ENCODE assay signal across 8 mouse cellular contexts in the genomic region with DNA sequence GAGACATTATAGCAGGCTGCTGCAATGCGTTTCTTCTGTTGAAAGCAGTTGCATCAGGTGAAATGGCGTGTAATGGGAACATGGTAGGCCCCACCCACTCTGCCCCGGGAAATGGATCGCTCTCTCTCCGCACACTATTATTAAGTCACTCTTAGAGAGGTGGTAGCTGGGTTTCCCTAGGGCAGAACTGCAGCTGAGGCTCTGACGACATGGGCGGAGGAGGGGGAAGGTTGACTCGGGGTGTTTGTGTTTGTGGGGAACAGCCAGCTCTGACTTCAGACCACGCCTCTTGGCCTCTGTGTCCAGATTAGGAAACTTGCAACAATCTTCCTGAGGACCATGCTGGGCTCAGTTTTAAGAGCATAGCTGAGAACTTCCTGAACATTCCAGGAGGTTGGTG. TPM values are rescaled to one million over a fixed set of nuclear protein-coding genes. Genes with fewer than 3 reads are reported as not detected.
DNase-seq lines count a peak whose midpoint lies in the region; ATAC-seq and TF ChIP-seq lines count a peak whose summit lies in the region.

No protein-coding gene starts in this region.

- TF ChIP-seq POLR2A in lung, adult 2 months (IDR thresholded peaks at IDR 0.05; ENCODE audit: borderline replicate concordance, extremely low read depth, low read depth, low read length), result peak; percentile 14; the same call in 1 of the 2 replicates
- TF ChIP-seq POLR2A in thymus, adult 2 months (IDR thresholded peaks at IDR 0.05; ENCODE audit: control insufficient read depth, extremely low read depth, insufficient read depth, low read length, poor library complexity), result no peak

- peaks cover 21% of the 10 kb centered on the region for H3K4me1 ChIP-seq in lung, adult 2 months (ENCODE audit: control insufficient read depth, insufficient read depth, low read length)
- H3K4me1 ChIP-seq in thymus, adult 2 months (replicated peaks; ENCODE audit: control insufficient read depth, insufficient read depth, low read length), result peaks cover 16% of the 10 kb centered on the region
- H3K4me1 ChIP-seq in midbrain, postnatal 0 days (ENCODE audit: insufficient read depth, low read length), result no peaks in the 10 kb centered on the region

- H3K9ac ChIP-seq in midbrain, postnatal 0 days (replicated peaks; ENCODE audit: low read length, poor library complexity, severe bottlenecking), result no peak overlapping the region

- 21% methylated on average over 9 of the region's 9 CpGs for WGBS in lung, adult 2 months
- 75% methylated on average over 9 of the region's 9 CpGs for WGBS in thymus, adult 2 months
- 66% methylated on average over 9 of the region's 9 CpGs for WGBS in midbrain, postnatal 0 days

- no peak overlapping the region for H3K4me3 ChIP-seq in lung, adult 2 months (replicated peaks; ENCODE audit: extremely low read depth, low read depth, low read length)
- H3K4me3 ChIP-seq in thymus, adult 2 months (ENCODE audit: control insufficient read depth, insufficient read depth, low read length), result no peak overlapping the region
- no peak overlapping the region for H3K4me3 ChIP-seq in midbrain, postnatal 0 days (ENCODE audit: low read depth, low read length)

- no peak overlapping the region for H3K4me2 ChIP-seq in midbrain, postnatal 0 days (ENCODE audit: low read depth, low read length, poor library complexity, severe bottlenecking)

- H3K27ac ChIP-seq in thymus, adult 2 months (ENCODE audit: control insufficient read depth, insufficient read depth, low read length), result no peak overlapping the region
- H3K27ac ChIP-seq in midbrain, postnatal 0 days (ENCODE audit: low read depth, low read length), result no peak overlapping the region

- TF ChIP-seq CTCF in lung, adult 2 months (IDR thresholded peaks at IDR 0.05; ENCODE audit: insufficient read depth, low read length), result no peak
- TF ChIP-seq CTCF in thymus, adult 2 months (IDR thresholded peaks at IDR 0.05; ENCODE audit: borderline replicate concordance, control insufficient read depth, extremely low read depth, insufficient read depth, low read length, poor library complexity), result no peak
- TF ChIP-seq CTCF in midbrain, postnatal 0 days (IDR thresholded peaks at IDR 0.05), result no peak

- H3K36me3 ChIP-seq in thymus, adult 2 months (ENCODE audit: control insufficient read depth, insufficient read depth, low read length), result no peaks in the 10 kb centered on the region
- no peaks in the 10 kb centered on the region for H3K36me3 ChIP-seq in midbrain, postnatal 0 days (ENCODE audit: insufficient read depth, low read length)

- H3K9me3 ChIP-seq in midbrain, postnatal 0 days (ENCODE audit: low read length), result no peaks in the 10 kb centered on the region

- ATAC-seq in midbrain, postnatal 0 days (ENCODE audit: low FRiP score), result no peak

- H3K27me3 ChIP-seq in thymus, adult 2 months (ENCODE audit: control insufficient read depth, insufficient read depth, low read length), result no peaks in the 10 kb centered on the region
- H3K27me3 ChIP-seq in midbrain, postnatal 0 days (ENCODE audit: insufficient read depth, low read length), result no peaks in the 10 kb centered on the region

- DNase-seq in adrenal gland, adult (ENCODE audit: inconsistent age in 2 of 2, low spot score in 1 of 2), result peak; percentile 61 to 80
- DNase-seq in adrenal gland, postnatal 25 days, result no peak
- DNase-seq in urinary bladder, postnatal 14 days (ENCODE audit: low spot score), result peak; percentile 60
- no peak for DNase-seq in urinary bladder, postnatal 10 days (ENCODE audit: low spot score)
- peak; percentile 73 for DNase-seq in lung, adult 2 months
- no peak for DNase-seq in thymus, adult 2 months
- DNase-seq in midbrain, postnatal 0 days (ENCODE audit: low spot score), result no peak
- DNase-seq in right cerebral cortex, postnatal 14 days, result no peak

RNA-seq across cellular contexts. Expression of gene Gm17334, which starts 32.8 kb away (rescaled TPM):
- total RNA-seq in adrenal gland, postnatal 25 days (2021), result 1.9 TPM in 1 of 2 replicates, not detected in the other
- 4.6 and 4.7 TPM in 2 replicates for polyA plus RNA-seq in lung, adult 2 months (2012; rRNA removed)
- 0.86 and 0.98 TPM in 2 replicates for polyA plus RNA-seq in thymus, adult 2 months (2012; rRNA removed)
- total RNA-seq in midbrain, postnatal 0 days (2014; rRNA removed), result 0.57 TPM in 1 of 2 replicates, not detected in the other
- not detected in 2 replicates for polyA plus RNA-seq in midbrain, postnatal 0 days (2015; fragmentation: Nextera tagmentation; extraction: Ambion mirVana)

RNA-seq across cellular contexts. Expression of gene Irf1, which starts 36.0 kb away (rescaled TPM):
- total RNA-seq in adrenal gland, postnatal 25 days (2021), result 30.4 and 33.8 TPM in 2 replicates
- polyA plus RNA-seq in lung, adult 2 months (2012; rRNA removed), result 130 and 190 TPM in 2 replicates
- polyA plus RNA-seq in thymus, adult 2 months (2012; rRNA removed), result 162 and 169 TPM in 2 replicates
- 0.93 and 3.2 TPM in 2 replicates for total RNA-seq in midbrain, postnatal 0 days (2014; rRNA removed)
- polyA plus RNA-seq in midbrain, postnatal 0 days (2015; fragmentation: Nextera tagmentation; extraction: Ambion mirVana), result 3.2 and 4.0 TPM in 2 replicates

RNA-seq across cellular contexts. Expression of gene Gm12216, which starts 53.3 kb away (rescaled TPM):
- total RNA-seq in adrenal gland, postnatal 25 days (2021), result 12.0 and 19.8 TPM in 2 replicates
- polyA plus RNA-seq in lung, adult 2 months (2012; rRNA removed), result 19.8 and 28.7 TPM in 2 replicates
- 9.2 and 11.1 TPM in 2 replicates for polyA plus RNA-seq in thymus, adult 2 months (2012; rRNA removed)
- not detected in 2 replicates for total RNA-seq in midbrain, postnatal 0 days (2014; rRNA removed)
- 0.65 and 0.85 TPM in 2 replicates for polyA plus RNA-seq in midbrain, postnatal 0 days (2015; fragmentation: Nextera tagmentation; extraction: Ambion mirVana)

Comparison
In these comparisons a context has a peak if more than half of its experiments do, and no peak if none do; other contexts are left out.
1. DNase-seq: peak in adrenal gland, adult (2 of 2), urinary bladder, postnatal 14 days (single experiment) and lung, adult 2 months (single experiment); none in adrenal gland, postnatal 25 days (single experiment), urinary bladder, postnatal 10 days (single experiment), thymus, adult 2 months (single experiment), midbrain, postnatal 0 days (single experiment) and right cerebral cortex, postnatal 14 days (single experiment).
2. RNA of gene Irf1, which starts 36.0 kb away (polyA plus RNA-seq): 162 to 169 TPM in thymus, adult 2 months and 130 to 190 TPM in lung, adult 2 months; 3.2 to 4.0 TPM in midbrain, postnatal 0 days; every median in the first group is over 10 times any median in the second.